Comparison of ENCODE assay signal across 10 mouse cellular contexts in genomic region chr3:130129635-130130206, GRCm38 (mm10). TPM values are rescaled to one million over a fixed set of nuclear protein-coding genes. Genes with fewer than 3 reads are reported as not detected.
DNase-seq lines count a peak whose midpoint lies in the region; ATAC-seq and TF ChIP-seq lines count a peak whose summit lies in the region.
"Had no signal": no experiment of that assay in that cellular context is flagged by ENCODE, and none has a peak within 500 bp of the region (broad histone marks: within the 10 kb centered on the region; RNA-seq: fewer than 3 reads in every experiment).

No protein-coding gene starts in this region.

- H3K4me1 ChIP-seq in heart, adult 2 months (ENCODE audit: control insufficient read depth, insufficient read depth, low read length), result no peaks in the 10 kb centered on the region
- no peaks in the 10 kb centered on the region for H3K4me1 ChIP-seq in lung, embryonic 14.5 days (ENCODE audit: insufficient read depth)
- 0 out of 2 replicates have a peak, but pooled peaks cover 4% of the 10 kb centered on the region for H3K4me1 ChIP-seq in intestine, postnatal 0 days (replicated peaks; ENCODE audit: control insufficient read depth, insufficient read depth, low read length)

- H3K9ac ChIP-seq in heart, adult 2 months (ENCODE audit: low read depth, low read length), result no peak overlapping the region
- H3K9ac ChIP-seq in lung, embryonic 14.5 days, result no peak overlapping the region
- H3K9ac ChIP-seq in intestine, postnatal 0 days (ENCODE audit: low read depth, low read length), result no peak overlapping the region
- H3K9ac ChIP-seq: midbrain, embryonic 12.5 days had no signal

- H3K4me3 ChIP-seq in heart, adult 2 months, result no peak overlapping the region
- no peak overlapping the region for H3K4me3 ChIP-seq in lung, embryonic 14.5 days (ENCODE audit: low read depth, low read length)
- H3K4me3 ChIP-seq in intestine, postnatal 0 days (ENCODE audit: low read depth, low read length), result no peak overlapping the region
- H3K4me3 ChIP-seq: midbrain, embryonic 12.5 days had no signal

- peak; percentile 37 for TF ChIP-seq CTCF in heart, adult 2 months (IDR thresholded peaks at IDR 0.05)
- TF ChIP-seq CTCF in lung, embryonic 14.5 days (IDR thresholded peaks at IDR 0.05; ENCODE audit: low read depth), result peak; percentile 76
- peak; percentile 59; the same call in 1 of the 2 replicates for TF ChIP-seq CTCF in brain, embryonic 14.5 days (IDR thresholded peaks at IDR 0.05; ENCODE audit: borderline replicate concordance, extremely low read depth, insufficient read depth, insufficient read length)
- TF ChIP-seq CTCF in intestine, postnatal 0 days (IDR thresholded peaks at IDR 0.05; ENCODE audit: low read depth), result peak; percentile 67

- 42% methylated on average over 10 of the region's 10 CpGs for WGBS in heart, adult 2 months
- WGBS in lung, embryonic 14.5 days, result 36% methylated on average over 10 of the region's 10 CpGs
- WGBS in intestine, postnatal 0 days, result 26% methylated on average over 10 of the region's 10 CpGs

- no peak for ATAC-seq in lung, embryonic 14.5 days (ENCODE audit: insufficient read depth)
- peak; percentile 43; the same call in 1 of the 2 replicates for ATAC-seq in intestine, postnatal 0 days
- no peak for ATAC-seq in inflammation-experienced regulatory T-cells, adult 6 months

- no peak for DNase-seq in heart, adult 2 months
- DNase-seq in heart, adult 11 months, result no peak
- peak; percentile 70 for DNase-seq in lung, embryonic 14.5 days
- DNase-seq in lung, postnatal 4 days, result no peak
- no peak for DNase-seq in brain, embryonic 14.5 days (ENCODE audit: low read depth)
- DNase-seq in heart, adult 18-20 months, result no peak

- TF ChIP-seq EP300 in heart, adult 2 months (IDR thresholded peaks at IDR 0.05; ENCODE audit: insufficient read depth, low read depth, low read length), result no peak

- no peaks in the 10 kb centered on the region for H3K36me3 ChIP-seq in heart, adult 2 months (ENCODE audit: control insufficient read depth, insufficient read depth, low read length)
- no peaks in the 10 kb centered on the region for H3K36me3 ChIP-seq in lung, embryonic 14.5 days (ENCODE audit: insufficient read depth)
- H3K36me3 ChIP-seq in intestine, postnatal 0 days (ENCODE audit: control insufficient read depth, insufficient read depth), result no peaks in the 10 kb centered on the region
- H3K36me3 ChIP-seq: G1E; midbrain, embryonic 12.5 days had no signal

- no peaks in the 10 kb centered on the region for H3K9me3 ChIP-seq in lung, embryonic 14.5 days (ENCODE audit: low read depth, low read length)
- H3K9me3 ChIP-seq in intestine, postnatal 0 days (ENCODE audit: control insufficient read depth), result no peaks in the 10 kb centered on the region
- H3K9me3 ChIP-seq: midbrain, embryonic 12.5 days had no signal

- no peak overlapping the region for H3K4me2 ChIP-seq in lung, embryonic 14.5 days
- no peak overlapping the region for H3K4me2 ChIP-seq in intestine, postnatal 0 days (replicated peaks; ENCODE audit: low read depth)
- H3K4me2 ChIP-seq: midbrain, embryonic 12.5 days had no signal

- no peaks in the 10 kb centered on the region for H3K79me2 ChIP-seq in heart, adult 2 months (replicated peaks; ENCODE audit: control insufficient read depth, insufficient read depth, low read length)

- no peaks in the 10 kb centered on the region for H3K27me3 ChIP-seq in heart, adult 2 months (ENCODE audit: control insufficient read depth, insufficient read depth, low read length)
- H3K27me3 ChIP-seq in lung, embryonic 14.5 days (ENCODE audit: insufficient read depth, low read length), result no peaks in the 10 kb centered on the region
- no peaks in the 10 kb centered on the region for H3K27me3 ChIP-seq in intestine, postnatal 0 days (replicated peaks; ENCODE audit: control insufficient read depth, insufficient read depth, low read length)

- no peak for TF ChIP-seq POLR2A in heart, adult 2 months (IDR thresholded peaks at IDR 0.05; ENCODE audit: insufficient read depth, low read depth, low read length)
- no peak for TF ChIP-seq POLR2A in brain, embryonic 14.5 days (IDR thresholded peaks at IDR 0.05; ENCODE audit: borderline replicate concordance, extremely low read depth, insufficient read depth, insufficient read length, poor library complexity, severe bottlenecking)

- intact Hi-C loops in heart, adult 2 months (cut with DNase I), result no loop called here

- no peak overlapping the region for H3K27ac ChIP-seq in heart, adult 2 months
- H3K27ac ChIP-seq in lung, embryonic 14.5 days (ENCODE audit: low read depth), result no peak overlapping the region
- H3K27ac ChIP-seq in intestine, postnatal 0 days (ENCODE audit: low read depth, low read length), result no peak overlapping the region
- H3K27ac ChIP-seq: midbrain, embryonic 12.5 days had no signal

RNA-seq across cellular contexts. Expression of gene Col25a1, which starts 1.6 kb away (rescaled TPM):
- under 1 TPM; 0.21 to 0.39 TPM for total RNA-seq in heart, adult 2 months (2021)
- polyA plus RNA-seq in heart, adult 2 months (2012; rRNA removed), result 0.10 and 0.15 TPM in 2 replicates
- polyA plus RNA-seq in lung, embryonic 14.5 days (2014; fragmentation: Nextera tagmentation; extraction: Ambion mirVana), result 15.8 and 17.0 TPM in 2 replicates
- polyA plus RNA-seq in brain, embryonic 14.5 days (2012; rRNA removed), result 8.6 and 10.1 TPM in 2 replicates
- polyA plus RNA-seq in intestine, postnatal 0 days (2015; fragmentation: Nextera tagmentation; extraction: Ambion mirVana), result 0.59 and 0.67 TPM in 2 replicates
- polyA plus RNA-seq in inflammation-experienced regulatory T-cells, adult 6 months (2017; shearing (Covaris generic)), result not detected
- under 1 TPM; 0.33 to 0.45 TPM for total RNA-seq in heart, adult 18-20 months (2021)
- polyA plus RNA-seq: G1E had no signal
